Mouse (Mus musculus) forebrain, embryonic 11.5 days (tissue): ENCODE results near the gene Nt5c. TPM values are rescaled to one million over a fixed set of nuclear protein-coding genes. Genes with fewer than 3 reads are reported as not detected.
"Not testable (repeated sequence)": the region's sequence is repeated elsewhere in the genome, so short reads cannot be mapped to it uniquely, and the experiment has no call there.

Source experiments
- ATAC-seq: fragments of 200-750 bp; cut with Nextera tagmentation; replicated peaks from 2 replicates; pipeline ENCODE4 v1.8.0; 2017; ENCODE audit warnings: moderate TSS enrichment; ENCODE audit not compliant: low FRiP score
- DNase-seq: peaks from one replicate; pipeline ENCODE4 v3.0.0-alpha.2; 2017; ENCODE audit warnings: low spot score
- H3K27ac ChIP-seq: fragments of 300-500 bp; sonication (generic); 2 replicates; pipeline ENCODE4 v1.5.1; 2014; ENCODE audit warnings: low read depth, low read length
- H3K27me3 ChIP-seq: fragments of 300-500 bp; sonication (generic); 2 replicates; pipeline ENCODE4 v1.6.1; 2014; ENCODE audit warnings: mild to moderate bottlenecking, low read length, mixed read lengths; ENCODE audit not compliant: control insufficient read depth, insufficient read depth
- H3K36me3 ChIP-seq: fragments of 300-500 bp; sonication (generic); 2 replicates; pipeline ENCODE4 v1.6.1; 2014; ENCODE audit warnings: mild to moderate bottlenecking, low read length, moderate library complexity, mixed read lengths; ENCODE audit not compliant: control insufficient read depth, insufficient read depth
- H3K4me1 ChIP-seq: fragments of 300-500 bp; sonication (generic); replicated peaks from 2 replicates; pipeline ENCODE4 v1.6.1; 2014; ENCODE audit warnings: low read length, mixed read lengths; ENCODE audit not compliant: control insufficient read depth, insufficient read depth
- H3K4me2 ChIP-seq: fragments of 300-500 bp; sonication (generic); 2 replicates; pipeline ENCODE4 v1.6.1; 2014; ENCODE audit warnings: low read depth, mild to moderate bottlenecking, low read length, moderate library complexity, mixed read lengths; ENCODE audit not compliant: severe bottlenecking
- H3K4me3 ChIP-seq: fragments of 300-500 bp; sonication (generic); 2 replicates; pipeline ENCODE4 v1.5.1; 2014; ENCODE audit warnings: low read depth, low read length
- H3K9ac ChIP-seq: fragments of 300-500 bp; sonication (generic); 2 replicates; pipeline ENCODE4 v1.6.1; 2014; ENCODE audit warnings: low read length
- H3K9me3 ChIP-seq: fragments of 300-500 bp; sonication (generic); 2 replicates; pipeline ENCODE4 v1.6.1; 2016; ENCODE audit warnings: low read length, mixed read lengths; ENCODE audit not compliant: control insufficient read depth
- WGBS: fragments of 180-500 bp; shearing (Covaris S2); extraction: QIAGEN DNeasy Blood & Tissue Kit; methylation state at CpG from one replicate; pipeline ENCODE4 v1.1.7; 2014; 5-methylcytosine and 5-hydroxymethylcytosine counted together
- polyA plus RNA-seq: library from polyadenylated mRNA; unstranded; fragments of >200 nt; fragmentation: Nextera tagmentation; extraction: Ambion mirVana; gene quantifications from 2 replicates; pipeline ENCODE4 v1.2.1, GENCODE M21; 2014

Nt5c gene
- polyA plus RNA-seq, 1 experiment from 2014 or later, result 72.6 TPM

DNA sequence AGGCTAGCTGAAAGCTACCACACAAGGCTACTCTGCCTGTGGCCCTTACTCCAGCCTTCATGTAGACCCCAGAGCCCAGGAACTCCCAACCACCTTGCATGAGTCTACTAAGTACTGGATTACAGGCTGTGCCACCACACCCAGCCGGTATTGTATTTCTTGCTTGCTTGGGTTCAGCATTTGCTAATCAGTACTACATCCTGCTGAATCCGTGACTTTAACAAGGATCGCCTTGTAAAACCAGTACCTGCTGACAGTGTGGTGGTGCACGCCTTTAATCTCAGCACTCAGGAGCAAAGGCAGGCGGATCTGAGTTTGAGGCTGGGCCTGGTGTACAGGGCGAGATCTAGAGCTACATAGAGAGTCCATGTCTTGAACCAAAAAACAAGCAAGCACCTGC is 11.0 kb upstream of the Nt5c start:
- H3K9ac ChIP-seq, result no peak overlapping the region
- H3K4me2 ChIP-seq, result no peak overlapping the region
- WGBS, result 97% methylated on average over 6 of the region's 6 CpGs

DNA sequence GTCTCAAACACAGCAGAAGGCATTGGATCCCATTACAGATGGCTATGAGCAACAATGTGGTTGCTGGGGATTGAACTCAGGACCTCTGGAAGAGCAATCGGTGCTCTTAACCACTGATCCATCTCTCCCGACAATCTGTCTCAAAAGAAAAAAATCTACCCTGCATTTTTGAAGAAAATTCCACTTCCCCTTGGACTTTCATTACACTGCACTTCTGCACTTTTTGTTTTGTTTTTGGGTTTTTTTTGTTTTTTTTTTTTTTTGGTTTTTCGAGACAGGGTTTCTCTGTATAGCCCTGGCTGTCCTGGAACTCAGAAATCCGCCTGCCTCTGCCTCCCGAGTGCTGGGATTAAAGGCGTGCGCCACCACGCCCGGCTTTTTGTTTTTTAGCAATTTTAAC is 4.9 kb upstream of the Nt5c start:
- H3K36me3 ChIP-seq, result peaks cover 19% of the 10 kb centered on the region
- not testable (repeated sequence) for H3K27ac ChIP-seq, DNase-seq, H3K4me1 ChIP-seq, H3K9me3 ChIP-seq, H3K27me3 ChIP-seq, H3K4me2 ChIP-seq, ATAC-seq, H3K9ac ChIP-seq, H3K4me3 ChIP-seq
- whole genome bisulfite sequencing, result 86% methylated on average over 9 of the region's 9 CpGs

More for the DNA sequence above, 11.0 kb upstream of the Nt5c start:
- peaks cover 21% of the 10 kb centered on the region for H3K36me3 ChIP-seq
- H3K4me1 ChIP-seq, result 0 out of 2 replicates have a peak, but pooled peaks cover 2% of the 10 kb centered on the region
- ATAC-seq (no peak), DNase-seq (peak; percentile 24)
- no peak overlapping the region for H3K4me3 ChIP-seq
- H3K9me3 ChIP-seq, result no peaks in the 10 kb centered on the region
- H3K27me3 ChIP-seq, result no peaks in the 10 kb centered on the region
- no peak overlapping the region for H3K27ac ChIP-seq

DNA sequence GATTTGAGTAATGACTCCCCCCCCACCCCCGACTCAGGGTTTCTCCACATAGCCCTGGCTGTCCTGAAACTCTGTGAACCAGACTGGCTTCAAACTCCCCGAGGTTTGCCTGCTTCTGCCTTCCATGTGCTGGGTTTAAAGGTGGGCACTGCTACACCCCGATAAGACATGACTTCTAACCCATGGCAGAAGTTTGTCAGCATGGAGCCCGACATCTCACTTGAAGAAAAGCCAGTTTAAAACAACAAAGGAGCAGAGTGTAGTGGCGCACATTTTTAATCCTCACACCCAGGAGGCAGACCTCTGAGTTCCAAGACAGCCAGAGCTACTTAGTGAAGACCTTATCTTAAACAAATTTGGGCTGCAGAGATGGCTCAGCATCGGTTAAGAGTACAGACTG is 725 bp upstream of the Nt5c start:
- 38% methylated on average over 6 of the region's 6 CpGs for WGBS
- DNase-seq, result no peak
- Histone ChIP-seq H3K36me3 (peaks cover 2% of the 10 kb centered on the region; the same call in 1 of the 2 replicates), H3K27ac (no peak overlapping the region), H3K9ac (peak overlapping the region; percentile 83), H3K4me2 (peak overlapping the region; percentile 87; the same call in 1 of the 2 replicates), H3K4me3 (peak overlapping the region; percentile 68), H3K9me3 (no peaks in the 10 kb centered on the region), H3K27me3 (no peaks in the 10 kb centered on the region), H3K4me1 (peaks cover 3% of the 10 kb centered on the region; the same call in 1 of the 2 replicates)
- no peak for ATAC-seq

DNA sequence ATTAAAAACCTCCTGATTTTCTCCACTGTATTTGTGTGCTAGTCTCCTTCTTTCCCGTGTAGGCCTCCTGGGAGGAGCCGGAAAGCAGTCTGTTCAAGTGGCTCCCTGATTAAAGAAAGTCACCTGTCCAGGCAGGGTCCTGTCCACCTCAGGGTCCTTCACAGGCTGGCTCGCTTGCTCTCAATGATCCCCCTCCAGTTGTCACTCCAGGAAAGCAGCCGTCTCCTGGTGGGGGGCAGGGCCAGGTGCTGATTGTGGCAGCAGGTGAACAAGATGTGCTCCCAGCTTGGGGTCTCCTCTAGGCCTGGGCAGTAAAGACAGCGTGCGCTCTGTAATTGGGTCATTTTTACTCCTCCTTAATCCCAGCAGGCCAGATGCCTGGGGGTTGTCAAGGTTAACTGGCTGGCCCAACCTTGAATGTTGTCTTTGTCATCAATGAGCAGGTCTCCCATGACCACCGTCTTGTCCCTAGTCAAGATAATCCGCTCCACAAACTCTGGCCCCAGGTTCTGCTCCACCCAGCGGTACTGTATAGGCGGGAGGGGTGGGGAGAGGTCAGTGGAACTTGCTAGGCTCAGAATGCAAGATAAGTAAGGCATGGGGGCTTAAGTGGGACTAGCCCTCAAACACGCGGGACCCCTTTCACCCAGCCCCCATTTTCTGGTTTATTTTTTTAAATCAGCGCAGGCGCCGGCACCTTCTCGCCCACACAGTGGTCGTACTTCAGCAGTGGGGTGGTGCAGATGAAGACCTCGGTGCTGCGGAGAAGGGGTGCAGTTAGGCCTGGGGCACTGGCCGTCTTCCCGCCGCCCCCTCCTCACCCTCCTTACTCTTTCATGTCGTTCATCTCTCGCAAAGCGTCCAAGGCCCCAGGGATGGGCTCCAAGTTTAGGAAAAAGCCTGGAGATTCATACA is 964 bp downstream of the Nt5c start:
- DNase-seq, result no peak
- WGBS, result 25% methylated on average over 25 of the region's 25 CpGs
- H3K4me3 ChIP-seq, result peak overlapping the region; percentile 68
- peak overlapping the region; percentile 87 for H3K4me2 ChIP-seq
- no peaks in the 10 kb centered on the region for H3K9me3 ChIP-seq
- H3K9ac ChIP-seq, result peak overlapping the region; percentile 83
- H3K4me1 ChIP-seq, result peaks cover 3% of the 10 kb centered on the region; the same call in 1 of the 2 replicates
- ATAC-seq, result peak; percentile 68
- H3K27me3 ChIP-seq, result no peaks in the 10 kb centered on the region
- H3K27ac ChIP-seq, result peak overlapping the region; percentile 57; the same call in 1 of the 2 replicates
- H3K36me3 ChIP-seq, result no peaks in the 10 kb centered on the region

DNA sequence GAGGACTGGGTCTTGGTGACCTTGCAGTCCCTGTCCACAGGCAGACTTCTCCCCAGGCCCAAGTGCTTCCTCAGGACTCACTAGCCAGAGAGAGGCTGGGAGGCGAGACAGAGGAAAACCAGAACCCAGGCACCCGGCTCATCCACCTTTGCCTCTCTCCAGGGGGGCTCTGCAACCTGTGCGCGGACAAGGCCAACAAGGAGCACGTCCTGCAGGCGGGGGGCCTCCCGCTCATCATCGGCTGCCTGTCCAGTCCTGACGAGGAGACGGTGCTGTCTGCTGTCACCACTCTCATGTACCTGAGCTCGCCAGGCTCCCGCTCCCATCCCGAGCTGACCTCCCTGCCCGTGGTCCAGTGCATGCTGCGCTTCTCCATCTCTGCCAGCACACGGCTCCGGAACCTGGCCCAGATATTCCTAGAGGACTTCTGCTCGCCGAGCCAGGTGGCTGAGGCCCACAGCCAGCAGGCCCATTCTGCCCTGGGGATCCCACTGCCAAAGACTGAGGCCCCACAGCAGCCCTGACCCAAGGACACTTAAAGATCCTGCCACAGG is 3.0 kb downstream of the Nt5c start:
- Histone ChIP-seq H3K4me1 (peaks cover 3% of the 10 kb centered on the region; the same call in 1 of the 2 replicates), H3K4me2 (no peak overlapping the region), H3K9me3 (no peaks in the 10 kb centered on the region), H3K27ac (no peak overlapping the region), H3K27me3 (no peaks in the 10 kb centered on the region), H3K36me3 (no peaks in the 10 kb centered on the region), H3K9ac (no peak overlapping the region), H3K4me3 (no peak overlapping the region)
- WGBS, result 85% methylated on average over 19 of the region's 19 CpGs
- no peak for ATAC-seq
- DNase-seq, result no peak

DNA sequence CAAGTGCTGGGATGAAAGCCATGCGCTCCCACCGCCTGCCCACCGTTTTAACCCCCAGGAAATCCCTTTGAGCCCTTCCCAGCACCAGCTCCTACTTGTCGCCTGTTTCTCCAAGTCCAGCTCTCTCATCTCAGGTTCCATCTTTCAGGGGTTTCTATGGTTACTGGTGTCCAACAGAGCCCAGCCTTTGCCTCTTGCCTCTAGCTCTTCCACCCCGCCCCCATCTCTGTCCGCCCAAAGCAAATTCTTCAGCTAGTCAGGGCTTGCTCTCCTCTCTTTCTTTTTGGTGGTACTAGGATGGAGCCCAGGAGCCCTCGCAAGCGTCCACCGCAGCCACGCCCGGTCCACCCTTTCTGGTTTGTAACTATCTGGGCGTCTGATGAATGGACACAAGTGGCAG is 6.5 kb downstream of the Nt5c start:
- no peak overlapping the region for H3K4me2 ChIP-seq
- ATAC-seq (0 out of 2 replicates have a peak, but pooled peaks have one; percentile 27), DNase-seq (peak; percentile 76)
- no peaks in the 10 kb centered on the region for H3K27me3 ChIP-seq
- H3K4me1 ChIP-seq, result no peaks in the 10 kb centered on the region; the same call in 1 of the 2 replicates
- H3K9ac ChIP-seq, result no peak overlapping the region
- peak overlapping the region; percentile 7; the same call in 1 of the 2 replicates for H3K27ac ChIP-seq
- 29% methylated on average over 12 of the region's 12 CpGs for WGBS
- no peaks in the 10 kb centered on the region for H3K9me3 ChIP-seq
- no peak overlapping the region for H3K4me3 ChIP-seq
- H3K36me3 ChIP-seq, result no peaks in the 10 kb centered on the region

DNA sequence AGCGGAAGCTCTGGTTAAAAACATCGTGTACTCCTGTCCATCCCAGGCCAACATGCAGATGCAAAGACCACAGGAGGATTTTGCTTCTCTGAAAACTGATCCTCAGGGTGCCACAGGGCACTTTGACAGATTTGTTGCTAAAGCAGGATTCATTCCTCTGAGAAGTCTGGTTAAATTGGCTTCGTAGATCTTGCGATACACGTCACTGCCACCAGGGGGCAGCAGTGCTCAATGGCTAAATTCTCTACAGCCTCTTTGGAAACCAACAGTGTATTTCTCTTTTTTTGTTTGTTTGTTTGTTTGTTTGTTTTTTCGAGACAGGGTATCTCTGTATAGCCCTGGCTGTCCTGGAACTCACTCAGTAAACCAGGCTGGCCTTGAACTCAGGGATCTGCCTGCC is 7.9 kb downstream of the Nt5c start:
- no peaks in the 10 kb centered on the region for H3K36me3 ChIP-seq
- no peak overlapping the region for H3K4me3 ChIP-seq
- no peak overlapping the region for H3K9ac ChIP-seq
- 18% methylated on average over 6 of the region's 6 CpGs for WGBS
- H3K27ac ChIP-seq, result no peak overlapping the region
- no peaks in the 10 kb centered on the region; the same call in 1 of the 2 replicates for H3K4me1 ChIP-seq
- no peak overlapping the region for H3K4me2 ChIP-seq
- no peak for ATAC-seq
- peak; percentile 88 for DNase-seq
- H3K9me3 ChIP-seq, result no peaks in the 10 kb centered on the region
- H3K27me3 ChIP-seq, result no peaks in the 10 kb centered on the region

DNA sequence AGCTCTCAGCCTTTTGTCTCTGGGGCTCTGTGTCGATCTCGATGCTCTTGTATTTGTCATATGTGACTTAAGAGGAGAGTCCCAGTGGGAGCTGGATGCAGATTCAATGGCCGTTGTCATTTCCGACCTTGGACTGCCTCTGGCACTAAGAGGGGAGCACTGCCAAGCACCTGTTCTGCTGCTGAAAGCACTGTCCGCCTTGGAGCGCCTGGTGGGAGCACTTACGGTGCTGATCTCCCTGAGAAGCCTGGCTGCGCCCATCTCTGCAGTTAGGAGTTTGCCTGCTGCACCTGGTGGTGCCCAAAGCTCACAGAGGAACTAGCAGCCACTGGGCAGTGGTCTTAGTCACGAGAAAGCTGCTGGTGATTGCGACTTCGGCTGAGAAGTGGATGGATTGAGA is 8.4 kb downstream of the Nt5c start:
- H3K4me3 ChIP-seq, result no peak overlapping the region
- no peaks in the 10 kb centered on the region for H3K9me3 ChIP-seq
- H3K36me3 ChIP-seq, result no peaks in the 10 kb centered on the region
- H3K9ac ChIP-seq, result no peak overlapping the region
- no peak for DNase-seq
- no peaks in the 10 kb centered on the region for H3K27me3 ChIP-seq
- 81% methylated on average over 11 of the region's 11 CpGs for WGBS
- ATAC-seq, result no peak
- no peaks in the 10 kb centered on the region; the same call in 1 of the 2 replicates for H3K4me1 ChIP-seq
- H3K27ac ChIP-seq, result no peak overlapping the region
- no peak overlapping the region for H3K4me2 ChIP-seq
